In genomic region chr11:73159957-73160810, GRCm38 (mm10) we compare ENCODE assay signal across 9 mouse cellular contexts. TPM values are rescaled to one million over a fixed set of nuclear protein-coding genes. Genes with fewer than 3 reads are reported as not detected.
A peak's percentile ranks its signal among the peaks of the same experiment; 100 is the strongest.
DNase-seq lines count a peak whose midpoint lies in the region; ATAC-seq and TF ChIP-seq lines count a peak whose summit lies in the region.
"Had no signal": no experiment of that assay in that cellular context is flagged by ENCODE, and none has a peak within 500 bp of the region (broad histone marks: within the 10 kb centered on the region; RNA-seq: fewer than 3 reads in every experiment).

TSS of gene P2rx5 (plus strand) at chr11:73160421.

- H3K4me1 ChIP-seq in forebrain, postnatal 0 days (ENCODE audit: insufficient read depth), result no peaks in the 10 kb centered on the region
- H3K4me1 ChIP-seq in hindbrain, embryonic 16.5 days (ENCODE audit: control insufficient read depth, insufficient read depth, low read depth, low read length), result peaks cover 7% of the 10 kb centered on the region
- H3K4me1 ChIP-seq in liver, embryonic 11.5 days (replicated peaks; ENCODE audit: control insufficient read depth, insufficient read depth, low read length), result no peaks in the 10 kb centered on the region

- no peaks in the 10 kb centered on the region; the same call in 1 of the 2 replicates for H3K27me3 ChIP-seq in forebrain, postnatal 0 days (ENCODE audit: insufficient read depth, low read length)
- H3K27me3 ChIP-seq in hindbrain, embryonic 16.5 days (replicated peaks; ENCODE audit: control insufficient read depth, insufficient read depth, low read length), result peaks cover 8% of the 10 kb centered on the region; the same call in 1 of the 2 replicates
- H3K27me3 ChIP-seq in liver, embryonic 11.5 days (replicated peaks; ENCODE audit: control insufficient read depth, insufficient read depth, low read length), result peaks cover 28% of the 10 kb centered on the region

- TF ChIP-seq CTCF in forebrain, postnatal 0 days (IDR thresholded peaks at IDR 0.05; ENCODE audit: low read depth), result no peak

- H3K27ac ChIP-seq in forebrain, postnatal 0 days (ENCODE audit: low read depth, low read length), result no peak within 1 kb of the TSS
- H3K27ac ChIP-seq in hindbrain, embryonic 16.5 days (ENCODE audit: low read depth, low read length), result no peak within 1 kb of the TSS
- no peak within 1 kb of the TSS for H3K27ac ChIP-seq in liver, embryonic 11.5 days (ENCODE audit: low read depth, low read length)

- WGBS in forebrain, postnatal 0 days, result 4% methylated on average over 49 of the region's 49 CpGs
- WGBS in hindbrain, embryonic 16.5 days, result 3% methylated on average over 49 of the region's 49 CpGs
- 4% methylated on average over 49 of the region's 49 CpGs for WGBS in liver, embryonic 11.5 days

- no peaks in the 10 kb centered on the region for H3K36me3 ChIP-seq in forebrain, postnatal 0 days (ENCODE audit: insufficient read depth)
- no peaks in the 10 kb centered on the region for H3K36me3 ChIP-seq in hindbrain, embryonic 16.5 days (ENCODE audit: control insufficient read depth, insufficient read depth, low read length)
- H3K36me3 ChIP-seq in liver, embryonic 11.5 days (ENCODE audit: control insufficient read depth, insufficient read depth, low read length), result no peaks in the 10 kb centered on the region

- intact Hi-C loops in left cerebral cortex, postnatal 25 days (cut with DNase I), result no loop called here

- no peaks in the 10 kb centered on the region for H3K9me3 ChIP-seq in forebrain, postnatal 0 days (ENCODE audit: low read length)
- no peaks in the 10 kb centered on the region for H3K9me3 ChIP-seq in hindbrain, embryonic 16.5 days (ENCODE audit: control insufficient read depth, low read length)
- no peaks in the 10 kb centered on the region for H3K9me3 ChIP-seq in liver, embryonic 11.5 days (ENCODE audit: control insufficient read depth, low read length)

- H3K9ac ChIP-seq in forebrain, postnatal 0 days, result peak within 1 kb of the TSS; percentile 35
- peak within 1 kb of the TSS; percentile 53 for H3K9ac ChIP-seq in hindbrain, embryonic 16.5 days (ENCODE audit: low read depth, low read length)
- no peak within 1 kb of the TSS for H3K9ac ChIP-seq in liver, embryonic 11.5 days (ENCODE audit: low read depth, low read length)

- no peak for DNase-seq in frontal cortex, postnatal 25 days (ENCODE audit: low spot score in 2 of 2)
- peak; percentile 76 for DNase-seq in adrenal gland, postnatal 10 days
- no peak for DNase-seq in forebrain, postnatal 0 days
- peak; percentile 57 for DNase-seq in liver, embryonic 11.5 days (ENCODE audit: low spot score)
- DNase-seq in neural tube, embryonic 10.5 days (ENCODE audit: extremely low spot score, low spot score), result peak; percentile 58
- DNase-seq in left cerebral cortex, postnatal 25 days (ENCODE audit: low spot score in 2 of 2), result no peak

- peak; percentile 77 for ATAC-seq in frontal cortex, adult (ENCODE audit: low TSS enrichment)
- peak; percentile 50; the same call in 1 of the 2 replicates for ATAC-seq in forebrain, postnatal 0 days
- ATAC-seq in hindbrain, embryonic 16.5 days, result peak; percentile 81
- ATAC-seq in liver, embryonic 11.5 days (replicated peaks; ENCODE audit: low FRiP score), result peak; percentile 64

- peak within 1 kb of the TSS; percentile 73 for H3K4me2 ChIP-seq in forebrain, postnatal 0 days (ENCODE audit: low read depth)
- H3K4me2 ChIP-seq in hindbrain, embryonic 16.5 days (ENCODE audit: low read length), result peak within 1 kb of the TSS; percentile 72
- H3K4me2 ChIP-seq in liver, embryonic 11.5 days, result peak within 1 kb of the TSS; percentile 73

- H3K4me3 ChIP-seq in forebrain, postnatal 0 days (ENCODE audit: low read depth, low read length), result peak within 1 kb of the TSS; percentile 37
- peak within 1 kb of the TSS; percentile 44 for H3K4me3 ChIP-seq in hindbrain, embryonic 16.5 days (ENCODE audit: low read length)
- peak within 1 kb of the TSS; percentile 48 for H3K4me3 ChIP-seq in liver, embryonic 11.5 days (ENCODE audit: low read depth, low read length)

RNA-seq across cellular contexts. Expression of gene P2rx5, which starts in this region (rescaled TPM):
- total RNA-seq in adrenal gland, postnatal 10 days (2021), result 10 to 100 TPM; 14.8 to 26.1 TPM
- 0.46 and 0.57 TPM in 2 replicates for total RNA-seq in forebrain, postnatal 0 days (2014; rRNA removed)
- polyA plus RNA-seq in forebrain, postnatal 0 days (2015; fragmentation: Nextera tagmentation; extraction: Ambion mirVana), result 0.69 TPM in 2 replicates
- 0.39 and 0.60 TPM in 2 replicates for polyA plus RNA-seq in hindbrain, embryonic 16.5 days (2015; fragmentation: Nextera tagmentation; extraction: Ambion mirVana)
- 0.62 and 0.68 TPM in 2 replicates for polyA plus RNA-seq in liver, embryonic 11.5 days (2014; fragmentation: Nextera tagmentation; extraction: Ambion mirVana)
- total RNA-seq in left cerebral cortex, postnatal 25 days (2021), result under 1 TPM; 0.32 to 0.44 TPM
- total RNA-seq: neutrophil, adult 5-6 weeks had no signal

Comparison
In these comparisons a context has a peak if more than half of its experiments do, and no peak if none do; other contexts are left out.
1. RNA of gene P2rx5 (total RNA-seq): 14.8 to 26.1 TPM in adrenal gland, postnatal 10 days; 0.46 to 0.57 TPM in forebrain, postnatal 0 days and 0.32 to 0.44 TPM in left cerebral cortex, postnatal 25 days; every median in the first group is over 10 times any median in the second.
2. Peak in ATAC-seq, H3K4me3 ChIP-seq, H3K9ac ChIP-seq and H3K4me2 ChIP-seq in forebrain, postnatal 0 days; RNA of the gene not detected or under 1 TPM.
3. Peak in ATAC-seq, H3K4me3 ChIP-seq, H3K9ac ChIP-seq and H3K4me2 ChIP-seq in hindbrain, embryonic 16.5 days; RNA of the gene not detected or under 1 TPM.
4. Peak in DNase-seq, ATAC-seq, H3K4me3 ChIP-seq and H3K4me2 ChIP-seq in liver, embryonic 11.5 days; RNA of the gene not detected or under 1 TPM.
5. DNase-seq: peak in adrenal gland, postnatal 10 days (single experiment) and neural tube, embryonic 10.5 days (single experiment); none in frontal cortex, postnatal 25 days (0 of 2), forebrain, postnatal 0 days (single experiment) and left cerebral cortex, postnatal 25 days (0 of 2).
6. Peak in every context shown above with its lines, with median percentiles within 50 percentile points of each other: ATAC-seq, H3K4me2 ChIP-seq and H3K4me3 ChIP-seq.